Mouse (Mus musculus) kidney, embryonic 15.5 days (tissue): ENCODE data around the gene Camk2d. TPM values are rescaled to one million over a fixed set of nuclear protein-coding genes. Genes with fewer than 3 reads are reported as not detected.

Experiments
- ATAC-seq: fragments of 200-750 bp; cut with Nextera tagmentation; replicated peaks from 2 replicates; pipeline ENCODE4 v1.8.0; 2017; ENCODE audit warnings: moderate TSS enrichment; ENCODE audit not compliant: low FRiP score
- H3K27ac ChIP-seq: fragments of 300-500 bp; sonication (generic); 2 replicates; pipeline ENCODE4 v1.5.1; 2015; ENCODE audit warnings: mild to moderate bottlenecking, inconsistent platforms
- H3K27me3 ChIP-seq: fragments of 300-500 bp; sonication (generic); 2 replicates; pipeline ENCODE4 v1.6.1; 2015; ENCODE audit warnings: inconsistent platforms
- H3K36me3 ChIP-seq: fragments of 300-500 bp; sonication (generic); 2 replicates; pipeline ENCODE4 v1.6.1; 2015; ENCODE audit warnings: inconsistent platforms
- H3K4me1 ChIP-seq: fragments of 300-500 bp; sonication (generic); 2 replicates; pipeline ENCODE4 v1.6.1; 2015; ENCODE audit warnings: inconsistent platforms
- H3K4me2 ChIP-seq: fragments of 300-500 bp; sonication (generic); 2 replicates; pipeline ENCODE4 v1.6.1; 2015; ENCODE audit warnings: moderate library complexity, mild to moderate bottlenecking, inconsistent platforms
- H3K4me3 ChIP-seq: fragments of 300-500 bp; sonication (generic); replicated peaks from 2 replicates; pipeline ENCODE4 v1.5.1; 2015; ENCODE audit warnings: mild to moderate bottlenecking, inconsistent platforms
- H3K9ac ChIP-seq: fragments of 300-500 bp; sonication (generic); 2 replicates; pipeline ENCODE4 v1.6.1; 2015; ENCODE audit warnings: mild to moderate bottlenecking, inconsistent platforms
- H3K9me3 ChIP-seq: fragments of 300-500 bp; sonication (generic); replicated peaks from 2 replicates; pipeline ENCODE4 v1.6.1; 2016; ENCODE audit warnings: inconsistent platforms
- WGBS: fragments of 180-500 bp; shearing (Covaris S2); methylation state at CpG from one replicate; pipeline ENCODE4 v1.1.7; 2015; ENCODE audit warnings: mixed read lengths; 5-methylcytosine and 5-hydroxymethylcytosine counted together
- polyA plus RNA-seq: library from polyadenylated mRNA; unstranded; fragments of >200 nt; fragmentation: Nextera tagmentation; extraction: Ambion mirVana; gene quantifications from 2 replicates; pipeline ENCODE4 v1.2.1, GENCODE M21; 2015

Gene Camk2d
- polyA plus RNA-seq, 1 experiment from 2014 or later = 30.6 TPM

DNA sequence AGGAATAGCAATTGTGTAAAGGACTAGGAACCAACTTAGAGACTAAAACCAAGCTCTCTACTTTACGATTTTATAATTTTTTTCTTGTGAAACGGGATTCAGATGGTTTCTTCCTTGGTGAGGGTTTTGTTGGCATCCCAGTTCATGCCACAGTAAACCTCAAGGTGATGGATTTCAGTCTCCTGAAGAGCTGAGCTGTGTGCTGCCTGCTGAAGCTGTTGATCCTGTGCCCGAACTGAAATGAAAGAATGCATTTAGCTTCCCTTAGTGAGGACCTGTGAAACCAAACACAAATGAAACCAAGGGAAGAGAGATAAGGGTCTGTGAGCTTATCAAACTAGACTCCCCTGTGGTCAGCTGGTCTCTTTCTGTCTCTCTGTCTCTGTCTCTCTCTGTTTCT is 103.6 kb downstream of the Camk2d start:
- no peak overlapping the region for H3K27ac ChIP-seq
- H3K36me3 ChIP-seq = no peaks in the 10 kb centered on the region
- H3K9me3 ChIP-seq = no peaks in the 10 kb centered on the region; the same call in 1 of the 2 replicates
- no peak overlapping the region for H3K4me3 ChIP-seq
- ATAC-seq = no peak
- peaks cover 10% of the 10 kb centered on the region for H3K4me1 ChIP-seq
- H3K9ac ChIP-seq = no peak overlapping the region
- no peak overlapping the region for H3K4me2 ChIP-seq
- 77% methylated on average over 3 of the region's 3 CpGs for WGBS
- no peaks in the 10 kb centered on the region for H3K27me3 ChIP-seq

DNA sequence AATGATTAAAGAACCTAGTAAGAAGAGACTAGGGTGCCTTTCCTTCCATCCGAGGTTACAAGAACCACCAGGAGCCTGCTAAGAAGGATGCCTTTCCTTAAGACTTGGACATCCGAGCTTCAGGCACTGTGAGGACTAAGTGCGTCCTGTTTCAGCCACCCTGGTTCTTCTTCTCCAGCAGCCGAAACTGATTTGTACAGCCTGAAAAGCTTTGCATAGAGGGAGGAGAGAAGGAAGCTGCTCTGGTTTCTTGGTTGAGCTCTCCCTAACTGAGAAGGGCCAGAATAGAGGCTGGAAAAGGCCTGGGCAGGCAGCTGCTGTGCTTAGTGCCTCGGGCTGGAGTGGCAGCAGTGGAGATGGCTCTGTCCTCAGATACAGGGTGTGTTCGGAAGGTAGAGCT is 105.0 kb downstream of the Camk2d start:
- 86% methylated on average over 6 of the region's 6 CpGs for WGBS
- no peak overlapping the region for H3K9ac ChIP-seq
- no peaks in the 10 kb centered on the region for H3K36me3 ChIP-seq
- no peak overlapping the region for H3K27ac ChIP-seq
- H3K4me2 ChIP-seq = no peak overlapping the region
- H3K27me3 ChIP-seq = no peaks in the 10 kb centered on the region
- no peak overlapping the region for H3K4me3 ChIP-seq
- H3K4me1 ChIP-seq = 0 out of 2 replicates have a peak, but pooled peaks cover 3% of the 10 kb centered on the region
- no peaks in the 10 kb centered on the region; the same call in 1 of the 2 replicates for H3K9me3 ChIP-seq
- no peak for ATAC-seq

DNA sequence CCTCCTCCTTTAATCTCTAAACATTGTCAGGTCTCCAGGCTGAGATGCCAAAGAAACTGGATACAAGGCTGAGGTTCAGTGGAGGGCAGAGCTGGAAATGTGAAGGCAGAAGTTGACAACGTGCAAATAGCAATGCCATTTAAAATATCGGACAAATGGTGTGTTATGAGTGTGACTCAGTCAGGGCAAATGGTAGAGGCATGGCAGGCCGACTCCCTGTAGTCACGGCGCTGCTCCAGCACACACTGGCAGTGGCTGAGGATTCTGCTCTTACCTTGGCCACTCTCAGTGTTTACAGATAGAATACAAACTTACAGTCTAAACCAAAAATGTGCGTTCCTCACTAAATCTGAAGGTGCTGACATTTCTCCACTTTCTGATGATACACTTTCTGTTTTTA is 105.5 kb downstream of the Camk2d start:
- H3K4me2 ChIP-seq = no peak overlapping the region
- no peak overlapping the region for H3K9ac ChIP-seq
- H3K36me3 ChIP-seq = no peaks in the 10 kb centered on the region
- ATAC-seq = no peak
- no peak overlapping the region for H3K4me3 ChIP-seq
- no peak overlapping the region for H3K27ac ChIP-seq
- 82% methylated on average over 6 of the region's 6 CpGs for WGBS
- no peaks in the 10 kb centered on the region for H3K27me3 ChIP-seq
- H3K9me3 ChIP-seq = no peaks in the 10 kb centered on the region; the same call in 1 of the 2 replicates
- H3K4me1 ChIP-seq = 0 out of 2 replicates have a peak, but pooled peaks cover 3% of the 10 kb centered on the region

GRCm38 (mm10) chr3:126705490-126705889 is 109.4 kb downstream of the Camk2d start:
- 89% methylated on average over 1 of the region's 1 CpGs for WGBS
- Histone ChIP-seq H3K4me3 (no peak overlapping the region), H3K4me2 (no peak overlapping the region), H3K4me1 (no peaks in the 10 kb centered on the region), H3K9me3 (no peaks in the 10 kb centered on the region; the same call in 1 of the 2 replicates), H3K36me3 (no peaks in the 10 kb centered on the region), H3K27me3 (no peaks in the 10 kb centered on the region), H3K9ac (no peak overlapping the region), H3K27ac (no peak overlapping the region)
- ATAC-seq = no peak

- Histone ChIP-seq H3K4me1 (no peaks in the 10 kb centered on the region), H3K9ac (no peak overlapping the region), H3K36me3 (no peaks in the 10 kb centered on the region), H3K4me3 (no peak overlapping the region), H3K27me3 (no peaks in the 10 kb centered on the region), H3K27ac (no peak overlapping the region), H3K4me2 (no peak overlapping the region), H3K9me3 (no peaks in the 10 kb centered on the region)
- 63% methylated on average over 1 of the region's 1 CpGs for WGBS
- no peak for ATAC-seq
Measured at GRCm38 (mm10) chr3:126714281-126714680, 118.2 kb downstream of the Camk2d start.

DNA sequence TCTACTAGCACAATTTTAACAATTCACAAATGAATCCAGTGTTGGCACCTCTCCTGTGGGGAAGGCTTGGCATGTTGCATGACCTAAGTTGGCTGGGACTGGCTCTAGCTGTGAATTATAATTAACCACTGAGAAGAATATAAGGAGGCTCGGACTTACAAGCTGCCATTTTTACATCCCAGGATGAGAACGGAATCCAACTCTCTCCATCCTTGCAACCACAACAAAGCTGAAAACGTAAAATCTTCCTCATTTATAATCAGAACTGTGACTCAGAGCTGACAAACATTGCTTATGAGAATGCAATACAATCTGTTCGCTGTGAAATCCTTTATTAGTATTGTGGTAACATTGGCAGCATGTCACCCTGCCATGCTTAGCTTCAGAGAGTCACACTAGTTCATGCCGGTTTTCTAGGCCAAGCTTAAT is 126.9 kb downstream of the Camk2d start:
- WGBS = 88% methylated on average over 5 of the region's 5 CpGs
- H3K9me3 ChIP-seq = no peaks in the 10 kb centered on the region

GRCm38 (mm10) chr3:126723458-126723857 is 127.4 kb downstream of the Camk2d start:
- no peaks in the 10 kb centered on the region for H3K9me3 ChIP-seq
- H3K36me3 ChIP-seq = no peaks in the 10 kb centered on the region
- no peak overlapping the region for H3K4me3 ChIP-seq
- ATAC-seq = no peak
- H3K4me1 ChIP-seq = no peaks in the 10 kb centered on the region
- no peak overlapping the region for H3K4me2 ChIP-seq
- H3K27me3 ChIP-seq = no peaks in the 10 kb centered on the region
- H3K27ac ChIP-seq = no peak overlapping the region
- WGBS = 80% methylated on average over 5 of the region's 5 CpGs
- no peak overlapping the region for H3K9ac ChIP-seq

More for the DNA sequence above, 126.9 kb downstream of the Camk2d start:
- Histone ChIP-seq H3K36me3 (no peaks in the 10 kb centered on the region), H3K27ac (no peak overlapping the region), H3K4me1 (no peaks in the 10 kb centered on the region), H3K9ac (no peak overlapping the region), H3K4me3 (no peak overlapping the region), H3K27me3 (no peaks in the 10 kb centered on the region), H3K4me2 (no peak overlapping the region)
- ATAC-seq = no peak

DNA sequence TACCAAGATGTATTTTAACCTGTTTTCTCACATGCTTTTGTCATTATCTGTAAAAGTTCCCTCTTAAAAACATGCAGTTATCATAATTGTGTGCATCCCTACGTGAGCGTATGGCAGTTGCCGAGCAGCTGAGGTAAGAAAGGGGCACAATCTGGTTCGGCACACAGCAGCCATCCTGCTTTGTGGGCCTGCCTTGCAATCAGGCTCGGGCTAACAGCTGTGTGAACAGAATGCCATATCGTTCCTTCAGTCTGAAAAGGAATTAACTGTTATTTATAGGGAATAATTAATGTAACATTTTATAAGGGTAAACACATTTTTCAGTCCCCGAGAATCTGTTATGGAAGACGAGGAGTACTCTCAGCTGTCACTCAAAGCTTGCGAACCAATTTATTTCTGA is 129.5 kb downstream of the Camk2d start:
- Histone ChIP-seq H3K4me3 (no peak overlapping the region), H3K9ac (no peak overlapping the region), H3K9me3 (no peaks in the 10 kb centered on the region), H3K27ac (no peak overlapping the region), H3K36me3 (no peaks in the 10 kb centered on the region), H3K4me1 (no peaks in the 10 kb centered on the region), H3K4me2 (no peak overlapping the region), H3K27me3 (no peaks in the 10 kb centered on the region)
- WGBS = 78% methylated on average over 9 of the region's 9 CpGs
- ATAC-seq = no peak

GRCm38 (mm10) chr3:126727387-126727786 is 131.3 kb downstream of the Camk2d start:
- Histone ChIP-seq H3K27ac (no peak overlapping the region), H3K4me2 (no peak overlapping the region), H3K36me3 (no peaks in the 10 kb centered on the region), H3K4me1 (no peaks in the 10 kb centered on the region), H3K9me3 (no peaks in the 10 kb centered on the region), H3K27me3 (no peaks in the 10 kb centered on the region), H3K9ac (no peak overlapping the region), H3K4me3 (no peak overlapping the region)
- 89% methylated on average over 4 of the region's 4 CpGs for WGBS
- no peak for ATAC-seq

GRCm38 (mm10) chr3:126730411-126730810 is 134.3 kb downstream of the Camk2d start:
- no peak overlapping the region for H3K27ac ChIP-seq
- no peak overlapping the region for H3K4me2 ChIP-seq
- no peaks in the 10 kb centered on the region for H3K9me3 ChIP-seq
- ATAC-seq = no peak
- H3K9ac ChIP-seq = no peak overlapping the region
- WGBS = 89% methylated on average over 5 of the region's 5 CpGs
- H3K4me3 ChIP-seq = no peak overlapping the region
- no peaks in the 10 kb centered on the region for H3K36me3 ChIP-seq
- H3K27me3 ChIP-seq = no peaks in the 10 kb centered on the region
- H3K4me1 ChIP-seq = no peaks in the 10 kb centered on the region

GRCm38 (mm10) chr3:126732323-126732722 is 136.2 kb downstream of the Camk2d start:
- H3K4me2 ChIP-seq = no peak overlapping the region
- 87% methylated on average over 2 of the region's 2 CpGs for WGBS
- no peak overlapping the region for H3K9ac ChIP-seq
- H3K4me3 ChIP-seq = no peak overlapping the region
- H3K36me3 ChIP-seq = no peaks in the 10 kb centered on the region
- ATAC-seq = no peak
- H3K27ac ChIP-seq = no peak overlapping the region
- no peaks in the 10 kb centered on the region for H3K27me3 ChIP-seq
- no peaks in the 10 kb centered on the region for H3K4me1 ChIP-seq
- H3K9me3 ChIP-seq = no peaks in the 10 kb centered on the region

DNA sequence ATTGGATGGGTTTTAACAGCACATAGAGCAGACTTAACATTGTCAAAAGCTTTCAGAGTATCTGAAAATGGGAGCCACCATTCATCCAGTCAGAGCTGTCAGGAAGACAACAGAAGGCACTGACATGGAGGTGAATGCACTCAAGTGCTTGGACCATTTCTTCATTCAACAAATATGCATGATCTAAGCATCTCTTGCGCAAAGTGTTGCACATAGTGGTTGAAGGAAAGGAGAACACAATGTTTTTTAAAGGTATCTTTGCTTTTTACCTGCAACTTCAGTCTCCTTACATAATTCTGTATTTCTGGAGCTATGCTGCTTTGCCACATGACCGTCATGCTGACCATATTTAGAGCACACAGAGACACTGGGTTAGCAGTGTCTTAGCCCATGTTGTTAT is 138.4 kb downstream of the Camk2d start:
- H3K4me3 ChIP-seq = no peak overlapping the region
- H3K27me3 ChIP-seq = no peaks in the 10 kb centered on the region
- no peaks in the 10 kb centered on the region for H3K4me1 ChIP-seq
- WGBS = 92% methylated on average over 2 of the region's 2 CpGs
- H3K9me3 ChIP-seq = no peaks in the 10 kb centered on the region
- no peak for ATAC-seq
- H3K9ac ChIP-seq = no peak overlapping the region
- no peak overlapping the region for H3K4me2 ChIP-seq
- no peaks in the 10 kb centered on the region for H3K36me3 ChIP-seq
- H3K27ac ChIP-seq = no peak overlapping the region

GRCm38 (mm10) chr3:126735211-126735610 is 139.1 kb downstream of the Camk2d start:
- H3K27ac ChIP-seq = no peak overlapping the region
- no peak for ATAC-seq
- H3K36me3 ChIP-seq = no peaks in the 10 kb centered on the region
- no peaks in the 10 kb centered on the region for H3K4me1 ChIP-seq
- no peaks in the 10 kb centered on the region for H3K9me3 ChIP-seq
- H3K9ac ChIP-seq = no peak overlapping the region
- no peak overlapping the region for H3K4me3 ChIP-seq
- H3K4me2 ChIP-seq = no peak overlapping the region
- no peaks in the 10 kb centered on the region for H3K27me3 ChIP-seq
- WGBS = 82% methylated on average over 5 of the region's 5 CpGs
